Mouse (Mus musculus): ENCODE data around the gene Mycbp2. TPM values are rescaled to one million over a fixed set of nuclear protein-coding genes. Genes with fewer than 3 reads are reported as not detected.

The Mycbp2 gene
- polyA plus RNA-seq, 1 experiment, result 17.8 TPM

DNA sequence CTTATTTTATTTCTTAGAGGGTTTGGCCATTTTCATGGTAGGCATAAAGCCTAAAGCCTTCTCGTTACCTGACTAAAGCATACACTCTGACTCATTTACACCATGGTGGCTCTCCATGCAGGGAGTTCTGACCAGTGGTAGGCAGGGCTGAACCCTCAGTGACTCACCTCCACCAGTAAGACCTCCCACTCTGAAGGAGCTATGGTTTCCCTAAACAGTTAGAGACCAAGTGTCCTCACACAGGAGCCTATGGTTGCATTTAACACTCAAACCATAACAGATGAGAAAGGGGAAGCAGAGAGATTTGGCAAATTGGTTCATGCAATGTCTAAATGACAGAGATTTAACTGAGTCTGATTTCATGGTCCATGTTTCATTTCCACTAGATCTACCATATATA, 28.9 kb upstream of the Mycbp2 start:
- 90% methylated on average over 1 of the region's 1 CpGs for WGBS
- TF ChIP-seq POLR2A (IDR thresholded peaks at IDR 0.05; ENCODE audit: low read depth, low read length) (no peak), CTCF (conservative IDR thresholded peaks at IDR 0.05; ENCODE audit: insufficient read depth, insufficient read length, low read depth, low read length) (no peak)
- Histone ChIP-seq H3K27me3 (replicated peaks; ENCODE audit: control insufficient read depth, insufficient read depth, low read length) (no peaks in the 10 kb centered on the region), H3K4me1 (ENCODE audit: control insufficient read depth, insufficient read depth, low read length) (0 out of 2 replicates have a peak, but pooled peaks cover 2% of the 10 kb centered on the region), H3K4me3 (ENCODE audit: insufficient read depth, low read depth, low read length) (no peak overlapping the region), H3K36me3 (ENCODE audit: control insufficient read depth, insufficient read depth, low read length) (no peaks in the 10 kb centered on the region), H3K27ac (ENCODE audit: insufficient read depth, low read depth, low read length) (no peak overlapping the region)
- no peak for DNase-seq

- no peaks in the 10 kb centered on the region for H3K27me3 ChIP-seq (replicated peaks; ENCODE audit: control insufficient read depth, insufficient read depth, low read length)
- H3K4me1 ChIP-seq (ENCODE audit: control insufficient read depth, insufficient read depth, low read length), result no peaks in the 10 kb centered on the region
- no peak for DNase-seq
- H3K36me3 ChIP-seq (ENCODE audit: control insufficient read depth, insufficient read depth, low read length), result no peaks in the 10 kb centered on the region
- no peak overlapping the region for H3K4me3 ChIP-seq (ENCODE audit: insufficient read depth, low read depth, low read length)
- 54% methylated on average over 2 of the region's 2 CpGs for WGBS
- H3K27ac ChIP-seq (ENCODE audit: insufficient read depth, low read depth, low read length), result no peak overlapping the region
- no peak for TF ChIP-seq CTCF (conservative IDR thresholded peaks at IDR 0.05; ENCODE audit: insufficient read depth, insufficient read length, low read depth, low read length)
- no peak for TF ChIP-seq POLR2A (IDR thresholded peaks at IDR 0.05; ENCODE audit: low read depth, low read length)
These were observed 16.6 kb upstream of the Mycbp2 start for GRCm38 (mm10) chr14:103363199-103363598.

- WGBS, result 76% methylated on average over 3 of the region's 3 CpGs
- H3K4me3 ChIP-seq (ENCODE audit: insufficient read depth, low read depth, low read length), result no peak overlapping the region
- H3K27me3 ChIP-seq (replicated peaks; ENCODE audit: control insufficient read depth, insufficient read depth, low read length), result no peaks in the 10 kb centered on the region
- H3K27ac ChIP-seq (ENCODE audit: insufficient read depth, low read depth, low read length), result no peak overlapping the region
- H3K36me3 ChIP-seq (ENCODE audit: control insufficient read depth, insufficient read depth, low read length), result no peaks in the 10 kb centered on the region
- no peaks in the 10 kb centered on the region for H3K4me1 ChIP-seq (ENCODE audit: control insufficient read depth, insufficient read depth, low read length)
- DNase-seq, result no peak
- TF ChIP-seq POLR2A (IDR thresholded peaks at IDR 0.05; ENCODE audit: low read depth, low read length), result no peak
- no peak for TF ChIP-seq CTCF (conservative IDR thresholded peaks at IDR 0.05; ENCODE audit: insufficient read depth, insufficient read length, low read depth, low read length)
These were observed 9.5 kb upstream of the Mycbp2 start for GRCm38 (mm10) chr14:103356066-103356465.

DNA sequence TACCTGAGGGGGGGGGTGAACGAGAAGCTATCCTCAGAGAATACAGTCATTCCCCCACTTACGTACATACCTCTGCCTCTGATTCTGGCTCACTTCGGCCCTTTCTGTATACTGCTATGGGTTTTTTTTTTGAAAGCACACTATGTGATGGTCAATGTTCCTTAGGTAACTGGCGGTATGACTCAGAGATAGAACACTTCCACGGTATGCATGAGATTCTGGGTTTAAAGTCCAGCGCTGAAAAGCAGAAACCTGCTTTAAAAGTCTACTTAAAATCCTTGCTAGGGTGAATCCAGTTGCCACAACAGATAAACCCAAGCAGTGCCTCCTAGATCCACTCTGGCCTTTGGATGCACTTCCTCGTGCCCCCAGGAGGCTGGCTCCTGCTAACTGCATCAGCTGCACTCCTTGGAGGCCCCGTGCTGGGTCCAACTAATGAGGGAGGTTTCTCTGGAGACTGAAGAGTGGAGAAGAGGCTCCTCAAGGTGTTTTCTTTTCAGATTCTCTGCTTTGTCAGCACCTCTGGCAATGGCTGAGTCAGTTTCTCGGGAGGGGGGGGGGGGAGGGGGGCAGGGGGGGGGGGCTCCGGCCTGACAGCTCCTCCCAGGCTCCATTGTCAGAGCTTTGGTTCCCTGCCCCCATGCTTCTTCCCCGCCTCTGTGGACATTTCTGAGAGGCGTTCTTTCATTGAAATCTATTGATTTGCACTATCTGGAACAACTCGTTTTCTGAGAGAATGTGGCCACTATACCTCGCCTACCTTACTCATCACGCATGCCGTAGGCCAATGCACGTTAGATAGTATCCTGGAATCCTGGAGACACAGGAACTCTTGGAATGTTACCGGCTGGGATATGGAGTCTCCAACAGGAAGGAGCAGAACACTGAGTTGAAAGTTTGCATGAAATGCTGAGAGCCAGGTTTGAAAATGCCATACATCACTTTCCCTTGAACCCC, 8.1 kb upstream of the Mycbp2 start:
- H3K36me3 ChIP-seq (ENCODE audit: control insufficient read depth, insufficient read depth, low read length), result no peaks in the 10 kb centered on the region
- 43% methylated on average over 17 of the region's 18 CpGs for WGBS
- TF ChIP-seq CTCF (conservative IDR thresholded peaks at IDR 0.05; ENCODE audit: insufficient read depth, insufficient read length, low read depth, low read length) (no peak), POLR2A (IDR thresholded peaks at IDR 0.05; ENCODE audit: low read depth, low read length) (no peak)
- no peak for DNase-seq
- H3K27ac ChIP-seq (ENCODE audit: insufficient read depth, low read depth, low read length), result no peak overlapping the region
- no peaks in the 10 kb centered on the region for H3K27me3 ChIP-seq (replicated peaks; ENCODE audit: control insufficient read depth, insufficient read depth, low read length)
- no peaks in the 10 kb centered on the region; the same call in 1 of the 2 replicates for H3K4me1 ChIP-seq (ENCODE audit: control insufficient read depth, insufficient read depth, low read length)
- H3K4me3 ChIP-seq (ENCODE audit: insufficient read depth, low read depth, low read length), result no peak overlapping the region

- TF ChIP-seq CTCF (conservative IDR thresholded peaks at IDR 0.05; ENCODE audit: insufficient read depth, insufficient read length, low read depth, low read length), result no peak
- no peak for TF ChIP-seq POLR2A (IDR thresholded peaks at IDR 0.05; ENCODE audit: low read depth, low read length)
- no peaks in the 10 kb centered on the region for H3K27me3 ChIP-seq (replicated peaks; ENCODE audit: control insufficient read depth, insufficient read depth, low read length)
- peaks cover 5% of the 10 kb centered on the region; the same call in 1 of the 2 replicates for H3K4me1 ChIP-seq (ENCODE audit: control insufficient read depth, insufficient read depth, low read length)
- peak overlapping the region; percentile 93 for H3K4me3 ChIP-seq (ENCODE audit: insufficient read depth, low read depth, low read length)
- peak overlapping the region; percentile 57 for H3K27ac ChIP-seq (ENCODE audit: insufficient read depth, low read depth, low read length)
- under 1% methylated on average over 54 of the region's 83 CpGs for WGBS
- no peaks in the 10 kb centered on the region for H3K36me3 ChIP-seq (ENCODE audit: control insufficient read depth, insufficient read depth, low read length)
- peak; percentile 56 for DNase-seq
These were observed 521 bp downstream of the Mycbp2 start for GRCm38 (mm10) chr14:103345858-103346728.

DNA sequence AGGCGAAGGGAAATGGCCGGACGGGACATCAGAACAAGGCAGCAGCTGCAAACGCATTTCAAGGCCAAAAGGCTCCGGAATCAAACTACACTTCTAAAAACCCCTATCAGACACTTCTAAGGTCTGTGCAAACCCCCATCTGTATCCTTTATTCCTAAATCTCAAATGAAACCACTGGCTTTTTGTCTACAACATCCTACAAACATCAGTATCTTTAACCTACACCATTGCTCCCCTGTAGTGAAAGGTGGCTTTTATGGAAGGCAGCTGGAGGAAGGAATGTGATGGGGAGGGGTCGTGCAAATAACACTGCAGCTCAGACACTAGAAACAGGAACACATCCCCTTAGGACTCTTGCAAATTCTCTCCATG, 1.1 kb downstream of the Mycbp2 start:
- TF ChIP-seq POLR2A (IDR thresholded peaks at IDR 0.05; ENCODE audit: low read depth, low read length) (no peak), CTCF (conservative IDR thresholded peaks at IDR 0.05; ENCODE audit: insufficient read depth, insufficient read length, low read depth, low read length) (no peak)
- Histone ChIP-seq H3K4me3 (ENCODE audit: insufficient read depth, low read depth, low read length) (peak overlapping the region; percentile 93), H3K27me3 (replicated peaks; ENCODE audit: control insufficient read depth, insufficient read depth, low read length) (no peaks in the 10 kb centered on the region), H3K36me3 (ENCODE audit: control insufficient read depth, insufficient read depth, low read length) (no peaks in the 10 kb centered on the region), H3K27ac (ENCODE audit: insufficient read depth, low read depth, low read length) (no peak overlapping the region), H3K4me1 (ENCODE audit: control insufficient read depth, insufficient read depth, low read length) (peaks cover 5% of the 10 kb centered on the region; the same call in 1 of the 2 replicates)
- WGBS, result 10% methylated on average over 6 of the region's 6 CpGs
- peak; percentile 23 for DNase-seq
